8 mouse cellular contexts compared by ENCODE assay signal in the genomic region with DNA sequence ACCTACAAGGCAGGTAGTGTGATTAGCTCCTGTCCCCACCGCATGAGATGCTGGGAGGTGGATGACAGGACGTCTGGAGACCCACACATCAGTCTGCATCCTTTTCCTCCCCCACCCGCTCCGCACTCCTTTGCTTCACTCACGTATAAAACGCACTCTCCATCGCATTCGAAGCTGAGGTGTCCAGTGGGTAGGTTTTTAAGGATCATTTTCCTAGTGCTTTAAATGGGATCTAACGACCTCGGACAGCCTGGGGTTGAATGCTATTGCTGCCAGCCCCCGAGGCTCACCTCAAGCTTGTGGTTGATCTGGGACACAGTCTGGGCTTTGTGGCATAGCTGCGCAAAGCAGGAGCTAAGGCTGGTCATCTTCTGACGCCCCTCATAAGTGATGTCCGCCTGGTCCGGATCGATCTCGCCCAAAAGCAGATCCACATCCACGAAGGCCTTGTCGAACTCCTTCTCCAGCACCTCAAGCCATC. TPM values are rescaled to one million over a fixed set of nuclear protein-coding genes. Genes with fewer than 3 reads are reported as not detected.
DNase-seq lines count a peak whose midpoint lies in the region; ATAC-seq and TF ChIP-seq lines count a peak whose summit lies in the region.

No protein-coding gene starts in this region.

- H3K27ac ChIP-seq in brown adipose tissue, adult 24 weeks (replicated peaks; ENCODE audit: low read depth, low read length) = peak overlapping the region; percentile 76
- peak overlapping the region; percentile 90 for H3K27ac ChIP-seq in hindbrain, embryonic 11.5 days (ENCODE audit: low read depth, low read length)
- H3K27ac ChIP-seq in liver, postnatal 0 days (ENCODE audit: low read depth) = peak overlapping the region; percentile 96

- H3K36me3 ChIP-seq in E14TG2a.4 (ENCODE audit: insufficient read depth, low read length) = no peaks in the 10 kb centered on the region
- H3K36me3 ChIP-seq in hindbrain, embryonic 11.5 days (ENCODE audit: control insufficient read depth, insufficient read depth, low read length) = no peaks in the 10 kb centered on the region
- no peaks in the 10 kb centered on the region for H3K36me3 ChIP-seq in liver, postnatal 0 days (replicated peaks; ENCODE audit: insufficient read depth, low read length)

- DNase-seq in layer of hippocampus, adult 11-12 months (ENCODE audit: low spot score) = peak; percentile 35
- DNase-seq in layer of hippocampus, postnatal 14 days (ENCODE audit: low spot score in 2 of 2) = no peak
- no peak for DNase-seq in hindbrain, embryonic 11.5 days (ENCODE audit: low spot score)
- no peak for DNase-seq in liver, postnatal 0 days
- DNase-seq in testis, postnatal 14 days (ENCODE audit: low spot score) = peak; percentile 15
- no peak for DNase-seq in kidney, adult 9 months

- no peak for TF ChIP-seq EP300 in liver, postnatal 0 days (IDR thresholded peaks at IDR 0.05; ENCODE audit: low read depth)

- peak overlapping the region; percentile 72 for H3K4me2 ChIP-seq in hindbrain, embryonic 11.5 days (replicated peaks; ENCODE audit: low read depth, low read length)
- peak overlapping the region; percentile 96 for H3K4me2 ChIP-seq in liver, postnatal 0 days (ENCODE audit: low read depth, low read length)

- no peak for TF ChIP-seq CTCF in E14TG2a.4 (conservative IDR thresholded peaks at IDR 0.05; ENCODE audit: low read length)
- no peak for TF ChIP-seq CTCF in liver, postnatal 0 days (IDR thresholded peaks at IDR 0.05; ENCODE audit: low read depth)

- H3K9ac ChIP-seq in hindbrain, embryonic 11.5 days (ENCODE audit: low read depth, low read length) = peak overlapping the region; percentile 89
- H3K9ac ChIP-seq in liver, postnatal 0 days (replicated peaks) = peak overlapping the region; percentile 92

- no peaks in the 10 kb centered on the region for H3K9me3 ChIP-seq in E14TG2a.4 (ENCODE audit: low read length)
- no peaks in the 10 kb centered on the region for H3K9me3 ChIP-seq in hindbrain, embryonic 11.5 days (ENCODE audit: control insufficient read depth, low read length)
- no peaks in the 10 kb centered on the region for H3K9me3 ChIP-seq in liver, postnatal 0 days (ENCODE audit: low read length)

- H3K4me1 ChIP-seq in E14TG2a.4 (replicated peaks; ENCODE audit: low read depth, low read length) = peaks cover 25% of the 10 kb centered on the region
- H3K4me1 ChIP-seq in brown adipose tissue, adult 24 weeks (ENCODE audit: control insufficient read depth, insufficient read depth, insufficient read length, low read length) = peaks cover 4% of the 10 kb centered on the region; the same call in 1 of the 2 replicates
- no peaks in the 10 kb centered on the region for H3K4me1 ChIP-seq in hindbrain, embryonic 11.5 days (replicated peaks; ENCODE audit: control insufficient read depth, insufficient read depth, low read length)
- H3K4me1 ChIP-seq in liver, postnatal 0 days (ENCODE audit: insufficient read depth) = peaks cover 12% of the 10 kb centered on the region

- under 1% methylated on average over 19 of the region's 19 CpGs for WGBS in hindbrain, embryonic 11.5 days
- WGBS in liver, postnatal 0 days (ENCODE audit: insufficient replicate concordance) = under 1% methylated on average over 19 of the region's 19 CpGs

- H3K4me3 ChIP-seq in E14TG2a.4 (replicated peaks; ENCODE audit: low read length) = peak overlapping the region; percentile 97
- peak overlapping the region; percentile 75 for H3K4me3 ChIP-seq in brown adipose tissue, adult 24 weeks (ENCODE audit: insufficient read depth, low read depth, low read length)
- H3K4me3 ChIP-seq in hindbrain, embryonic 11.5 days (ENCODE audit: low read depth, low read length) = peak overlapping the region; percentile 73
- peak overlapping the region; percentile 99 for H3K4me3 ChIP-seq in liver, postnatal 0 days (ENCODE audit: low read depth, low read length)

- no peaks in the 10 kb centered on the region for H3K27me3 ChIP-seq in E14TG2a.4 (ENCODE audit: insufficient read depth, low read length)
- no peaks in the 10 kb centered on the region for H3K27me3 ChIP-seq in hindbrain, embryonic 11.5 days (ENCODE audit: control insufficient read depth, insufficient read depth, low read length)
- no peaks in the 10 kb centered on the region for H3K27me3 ChIP-seq in liver, postnatal 0 days (ENCODE audit: insufficient read depth, low read length)

- peak; percentile 78 for ATAC-seq in hindbrain, embryonic 11.5 days (ENCODE audit: low FRiP score)
- peak; percentile 12 for ATAC-seq in liver, postnatal 0 days

RNA-seq across cellular contexts. Expression of gene Gopc, which starts 0.6 kb away (rescaled TPM):
- 10 to 100 TPM; 44.7 to 45.1 TPM for total RNA-seq in layer of hippocampus, postnatal 14 days (2021)
- 9.3 and 12.4 TPM in 2 replicates for polyA plus RNA-seq in brown adipose tissue, adult 24 weeks (2012; ENCODE audit: insufficient read depth, insufficient read length, missing spikeins)
- 19.8 and 20.6 TPM in 2 replicates for polyA plus RNA-seq in hindbrain, embryonic 11.5 days (2014; fragmentation: Nextera tagmentation; extraction: Ambion mirVana)
- polyA plus RNA-seq in liver, postnatal 0 days (2015; fragmentation: Nextera tagmentation; extraction: Ambion mirVana) = 4.7 and 5.0 TPM in 2 replicates

RNA-seq across cellular contexts. Expression of gene Nepn, which starts 7.4 kb away (rescaled TPM):
- not detected for total RNA-seq in layer of hippocampus, postnatal 14 days (2021)
- 1.7 and 16.4 TPM in 2 replicates for polyA plus RNA-seq in brown adipose tissue, adult 24 weeks (2012; ENCODE audit: insufficient read depth, insufficient read length, missing spikeins)
- polyA plus RNA-seq in hindbrain, embryonic 11.5 days (2014; fragmentation: Nextera tagmentation; extraction: Ambion mirVana) = not detected in 2 replicates
- not detected in 2 replicates for polyA plus RNA-seq in liver, postnatal 0 days (2015; fragmentation: Nextera tagmentation; extraction: Ambion mirVana)

RNA-seq across cellular contexts. Expression of gene Gm26741, which starts 22.8 kb away (rescaled TPM):
- not detected for total RNA-seq in layer of hippocampus, postnatal 14 days (2021)
- not detected in 2 replicates for polyA plus RNA-seq in brown adipose tissue, adult 24 weeks (2012; ENCODE audit: insufficient read depth, insufficient read length, missing spikeins)
- not detected in 2 replicates for polyA plus RNA-seq in hindbrain, embryonic 11.5 days (2014; fragmentation: Nextera tagmentation; extraction: Ambion mirVana)
- not detected in 2 replicates for polyA plus RNA-seq in liver, postnatal 0 days (2015; fragmentation: Nextera tagmentation; extraction: Ambion mirVana)

RNA-seq across cellular contexts. Expression of gene Nus1, which starts 36.0 kb away (rescaled TPM):
- 10 to 100 TPM; 59.5 to 61.9 TPM for total RNA-seq in layer of hippocampus, postnatal 14 days (2021)
- 25.1 and 35.3 TPM in 2 replicates for polyA plus RNA-seq in brown adipose tissue, adult 24 weeks (2012; ENCODE audit: insufficient read depth, insufficient read length, missing spikeins)
- 17.1 and 17.6 TPM in 2 replicates for polyA plus RNA-seq in hindbrain, embryonic 11.5 days (2014; fragmentation: Nextera tagmentation; extraction: Ambion mirVana)
- 5.9 and 6.5 TPM in 2 replicates for polyA plus RNA-seq in liver, postnatal 0 days (2015; fragmentation: Nextera tagmentation; extraction: Ambion mirVana)

Comparison
In these comparisons a context has a peak if more than half of its experiments do, and no peak if none do; other contexts are left out.
1. DNase-seq: peak in layer of hippocampus, adult 11-12 months (single experiment) and testis, postnatal 14 days (single experiment); none in layer of hippocampus, postnatal 14 days (0 of 2), hindbrain, embryonic 11.5 days (single experiment), liver, postnatal 0 days (single experiment) and kidney, adult 9 months (single experiment).
2. Peak in every context shown above with its lines, with median percentiles within 50 percentile points of each other: H3K4me3 ChIP-seq and H3K27ac ChIP-seq.